15 mouse cellular contexts compared by ENCODE assay signal in the genomic region with DNA sequence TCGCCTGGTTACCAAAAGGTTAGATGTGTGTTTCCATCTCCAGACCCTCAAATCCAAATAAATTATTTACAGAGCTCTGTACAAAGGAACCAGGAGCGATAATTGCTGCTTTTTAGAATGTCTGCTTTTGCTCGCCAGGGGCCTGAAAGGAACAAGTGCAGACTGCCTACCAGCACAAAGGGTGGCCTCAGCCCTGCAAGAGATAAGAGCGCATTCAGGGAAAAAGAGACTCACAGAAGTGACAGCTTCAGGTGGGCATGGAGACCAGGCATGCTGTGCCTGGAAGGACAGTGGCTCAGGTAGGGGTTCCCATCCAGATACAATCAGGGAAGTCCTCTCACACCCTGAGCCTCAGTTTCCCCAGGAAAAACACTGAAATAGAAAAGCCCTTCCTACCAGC.
DNase-seq lines count a peak whose midpoint lies in the region; ATAC-seq and TF ChIP-seq lines count a peak whose summit lies in the region.
"Had no signal": no experiment of that assay in that cellular context is flagged by ENCODE, and none has a peak within 500 bp of the region (broad histone marks: within the 10 kb centered on the region; RNA-seq: fewer than 3 reads in every experiment).

No protein-coding gene starts in this region.

- no peaks in the 10 kb centered on the region for H3K36me3 ChIP-seq in heart, embryonic 11.5 days (ENCODE audit: control insufficient read depth, insufficient read depth, low read length)
- no peaks in the 10 kb centered on the region for H3K36me3 ChIP-seq in kidney, adult 2 months (ENCODE audit: control insufficient read depth, insufficient read depth, low read length)
- H3K36me3 ChIP-seq in thymus, adult 2 months (ENCODE audit: control insufficient read depth, insufficient read depth, low read length): no peaks in the 10 kb centered on the region
- H3K36me3 ChIP-seq: forebrain, embryonic 10.5 days had no signal

- H3K4me1 ChIP-seq in heart, embryonic 11.5 days (ENCODE audit: control insufficient read depth, insufficient read depth, low read length): peaks cover 8% of the 10 kb centered on the region
- peaks cover 7% of the 10 kb centered on the region; the same call in 1 of the 2 replicates for H3K4me1 ChIP-seq in kidney, adult 2 months (ENCODE audit: control insufficient read depth, insufficient read depth, low read length)
- H3K4me1 ChIP-seq in cortical plate, adult 2 months (ENCODE audit: control insufficient read depth, insufficient read depth, low read length): no peaks in the 10 kb centered on the region
- no peaks in the 10 kb centered on the region for H3K4me1 ChIP-seq in thymus, adult 2 months (replicated peaks; ENCODE audit: control insufficient read depth, insufficient read depth, low read length)

- TF ChIP-seq CTCF in kidney, adult 2 months (conservative IDR thresholded peaks at IDR 0.05; ENCODE audit: insufficient read depth, insufficient read length, low read depth, low read length): no peak
- TF ChIP-seq CTCF in cortical plate, adult 2 months (IDR thresholded peaks at IDR 0.05; ENCODE audit: extremely low read depth, insufficient read depth, low read length): no peak
- TF ChIP-seq CTCF in thymus, adult 2 months (IDR thresholded peaks at IDR 0.05; ENCODE audit: borderline replicate concordance, control insufficient read depth, extremely low read depth, insufficient read depth, low read length, poor library complexity): no peak

- TF ChIP-seq POLR2A in kidney, adult 2 months (IDR thresholded peaks at IDR 0.05; ENCODE audit: low read depth, low read length): no peak
- TF ChIP-seq POLR2A in cortical plate, adult 2 months (IDR thresholded peaks at IDR 0.05; ENCODE audit: extremely low read depth, insufficient read depth, low read length): no peak
- TF ChIP-seq POLR2A in thymus, adult 2 months (IDR thresholded peaks at IDR 0.05; ENCODE audit: control insufficient read depth, extremely low read depth, insufficient read depth, low read length, poor library complexity): no peak

- no peak for ATAC-seq in heart, embryonic 11.5 days (replicated peaks; ENCODE audit: insufficient number of reproducible peaks, low FRiP score, low TSS enrichment)
- no peak for ATAC-seq in cerebellum, adult (ENCODE audit: insufficient number of reproducible peaks, low FRiP score, low TSS enrichment)
- ATAC-seq: hindbrain, embryonic 16.5 days; lung, postnatal 0 days had no signal

- no peak overlapping the region for H3K9ac ChIP-seq in heart, embryonic 11.5 days (ENCODE audit: low read depth, low read length)

- H3K9me3 ChIP-seq in heart, embryonic 11.5 days (replicated peaks; ENCODE audit: control insufficient read depth, low read length): no peaks in the 10 kb centered on the region
- H3K9me3 ChIP-seq: forebrain, embryonic 10.5 days had no signal

- peak overlapping the region; percentile 34 for H3K4me2 ChIP-seq in heart, embryonic 11.5 days

- DNase-seq in heart, adult 9 months (ENCODE audit: low spot score in 2 of 2): no peak
- DNase-seq in kidney, adult 2 months: peak; percentile 36
- no peak for DNase-seq in kidney, adult 11 months
- peak; percentile 31 for DNase-seq in kidney, postnatal 14 days
- DNase-seq in thymus, adult 2 months: no peak
- DNase-seq: cerebellum, adult 11-12 months; cerebellum, postnatal 36 days; liver; right cerebral cortex, postnatal 14 days had no signal

- no peak overlapping the region for H3K4me3 ChIP-seq in heart, embryonic 11.5 days (ENCODE audit: low read depth, low read length)
- H3K4me3 ChIP-seq in kidney, adult 2 months (ENCODE audit: insufficient read depth, low read depth, low read length): no peak overlapping the region
- H3K4me3 ChIP-seq in cortical plate, adult 2 months (ENCODE audit: insufficient read depth, low read length): no peak overlapping the region
- H3K4me3 ChIP-seq in thymus, adult 2 months (ENCODE audit: control insufficient read depth, insufficient read depth, low read length): no peak overlapping the region
- H3K4me3 ChIP-seq: forebrain, embryonic 10.5 days had no signal

- H3K27me3 ChIP-seq in heart, embryonic 11.5 days (ENCODE audit: control insufficient read depth, insufficient read depth, low read length): no peaks in the 10 kb centered on the region
- H3K27me3 ChIP-seq in kidney, adult 2 months (replicated peaks; ENCODE audit: control insufficient read depth, insufficient read depth, low read length): no peaks in the 10 kb centered on the region
- H3K27me3 ChIP-seq in thymus, adult 2 months (ENCODE audit: control insufficient read depth, insufficient read depth, low read length): no peaks in the 10 kb centered on the region

- WGBS in heart, embryonic 11.5 days (ENCODE audit: insufficient replicate concordance): 23% methylated on average over 4 of the region's 4 CpGs
- 48% methylated on average over 4 of the region's 4 CpGs for WGBS in kidney, adult 2 months
- WGBS in thymus, adult 2 months: 91% methylated on average over 4 of the region's 4 CpGs

- peak overlapping the region; percentile 23; the same call in 1 of the 2 replicates for H3K27ac ChIP-seq in heart, embryonic 11.5 days (ENCODE audit: low read depth, low read length)
- H3K27ac ChIP-seq in kidney, adult 2 months (ENCODE audit: insufficient read depth, low read depth, low read length): peak overlapping the region; percentile 11; the same call in 1 of the 2 replicates
- peak overlapping the region; percentile 83; the same call in 1 of the 2 replicates for H3K27ac ChIP-seq in cortical plate, adult 2 months (ENCODE audit: insufficient read depth, low read length)
- no peak overlapping the region for H3K27ac ChIP-seq in thymus, adult 2 months (ENCODE audit: control insufficient read depth, insufficient read depth, low read length)
- H3K27ac ChIP-seq: forebrain, embryonic 10.5 days had no signal

Comparison
In these comparisons a context has a peak if more than half of its experiments do, and no peak if none do; other contexts are left out.
1. DNase-seq: peak in kidney, adult 2 months (single experiment) and kidney, postnatal 14 days (single experiment); none in heart, adult 9 months (0 of 2), kidney, adult 11 months (single experiment) and thymus, adult 2 months (single experiment).